Mouse (Mus musculus) thymus, adult 2 months (tissue): ENCODE data around the gene 2310022B05Rik.

Experiments used
- CTCF ChIP-seq: fragments of 200-500 bp; IDR thresholded peaks from 2 replicates; pipeline ENCODE4 v1.5.1; 2012; ENCODE audit warnings: mild to moderate bottlenecking, control low read depth, low read length, moderate library complexity, borderline replicate concordance; ENCODE audit not compliant: control insufficient read depth, poor library complexity, insufficient read depth; ENCODE audit errors: extremely low read depth
- POLR2A ChIP-seq: fragments of 200-500 bp; IDR thresholded peaks from 2 replicates; pipeline ENCODE4 v1.6.1; 2012; ENCODE audit warnings: mild to moderate bottlenecking, low read length, control low read depth, moderate library complexity; ENCODE audit not compliant: control insufficient read depth, poor library complexity, insufficient read depth; ENCODE audit errors: extremely low read depth

GRCm38 (mm10) chr8:124663112-124663873 is at the start of gene 2310022B05Rik:
- TF ChIP-seq POLR2A (no peak), CTCF (0 out of 2 replicates have a peak, but pooled peaks have one; percentile 7)
